Mouse (Mus musculus) ES-E14 (cell line): ENCODE data around the gene Raph1.

Source experiments
- ZC3H11A ChIP-seq: IDR thresholded peaks from 2 replicates; pipeline ENCODE4 v1.6.1; 2012; ENCODE audit warnings: low read depth, mild to moderate bottlenecking, inconsistent platforms, low read length, borderline replicate concordance
- ZNF384 ChIP-seq: IDR thresholded peaks from 2 replicates; pipeline ENCODE4 v1.6.1; 2012; ENCODE audit warnings: low read depth, low read length, inconsistent platforms

- TF ChIP-seq ZC3H11A (no peak), ZNF384 (no peak)
Measured at GRCm38 (mm10) chr1:60609011-60609775, 42.3 kb upstream of the Raph1 start.
